In genomic region chr12:85263190-85263589, GRCm38 (mm10) we compare ENCODE assay signal across 17 mouse cellular contexts. TPM values are rescaled to one million over a fixed set of nuclear protein-coding genes. Genes with fewer than 3 reads are reported as not detected.
DNase-seq lines count a peak whose midpoint lies in the region; ATAC-seq lines count a peak whose summit lies in the region.
"Had no signal": no experiment of that assay in that cellular context is flagged by ENCODE, and none has a peak within 500 bp of the region (broad histone marks: within the 10 kb centered on the region; RNA-seq: fewer than 3 reads in every experiment).

No protein-coding gene starts in this region.

- no peak overlapping the region for H3K4me2 ChIP-seq in lung, embryonic 15.5 days
- H3K4me2 ChIP-seq in embryonic facial prominence, embryonic 13.5 days = no peak overlapping the region
- 0 out of 2 replicates have a peak overlapping the region, but pooled peaks have one; percentile 4 for H3K4me2 ChIP-seq in limb, embryonic 13.5 days (replicated peaks)
- H3K4me2 ChIP-seq: liver, embryonic 13.5 days; midbrain, embryonic 12.5 days had no signal

- no peaks in the 10 kb centered on the region for H3K36me3 ChIP-seq in lung, embryonic 15.5 days
- H3K36me3 ChIP-seq in embryonic facial prominence, embryonic 13.5 days = peaks cover 3% of the 10 kb centered on the region; the same call in 1 of the 2 replicates
- H3K36me3 ChIP-seq in limb, embryonic 13.5 days = peaks cover 8% of the 10 kb centered on the region
- peaks cover 11% of the 10 kb centered on the region for H3K36me3 ChIP-seq in forebrain, embryonic 10.5 days (replicated peaks)
- H3K36me3 ChIP-seq: liver, embryonic 13.5 days; midbrain, embryonic 12.5 days had no signal

- DNase-seq in frontal cortex, postnatal 25 days (ENCODE audit: low spot score in 2 of 2) = no peak
- DNase-seq in lung, postnatal 36 days = no peak
- DNase-seq in forebrain, embryonic 10.5 days (ENCODE audit: extremely low spot score, low spot score) = no peak
- DNase-seq: adrenal gland, postnatal 14 days; cerebellum, adult 9-11 months; gastrocnemius, postnatal 10 days; liver, embryonic 13.5 days; thymus, postnatal 36 days had no signal

- WGBS in lung, embryonic 15.5 days = 68% methylated on average over 5 of the region's 5 CpGs
- WGBS in embryonic facial prominence, embryonic 13.5 days = 65% methylated on average over 5 of the region's 5 CpGs
- 52% methylated on average over 5 of the region's 5 CpGs for WGBS in limb, embryonic 13.5 days
- 87% methylated on average over 5 of the region's 5 CpGs for WGBS in forebrain, embryonic 10.5 days

- H3K9ac ChIP-seq in lung, embryonic 15.5 days = no peak overlapping the region
- no peak overlapping the region for H3K9ac ChIP-seq in embryonic facial prominence, embryonic 13.5 days
- H3K9ac ChIP-seq in limb, embryonic 13.5 days = no peak overlapping the region
- H3K9ac ChIP-seq: liver, embryonic 13.5 days; midbrain, embryonic 12.5 days had no signal

- peak overlapping the region; percentile 52; the same call in 1 of the 2 replicates for H3K27ac ChIP-seq in lung, embryonic 15.5 days
- H3K27ac ChIP-seq in embryonic facial prominence, embryonic 13.5 days = peak overlapping the region; percentile 79
- peak overlapping the region; percentile 78 for H3K27ac ChIP-seq in limb, embryonic 13.5 days
- no peak overlapping the region for H3K27ac ChIP-seq in forebrain, embryonic 10.5 days
- H3K27ac ChIP-seq: heart, embryonic 10.5 days; liver, embryonic 13.5 days; midbrain, embryonic 12.5 days had no signal

- ATAC-seq in frontal cortex, adult (ENCODE audit: low TSS enrichment) = peak; percentile 83
- ATAC-seq in lung, embryonic 15.5 days (ENCODE audit: borderline replicate concordance, extremely low read depth, low FRiP score, low TSS enrichment) = no peak
- no peak for ATAC-seq in embryonic facial prominence, embryonic 13.5 days (ENCODE audit: insufficient number of reproducible peaks, insufficient read depth, low FRiP score, low TSS enrichment, low read depth)
- ATAC-seq in limb, embryonic 13.5 days (ENCODE audit: low FRiP score, low read depth) = no peak
- no peak for ATAC-seq in megakaryocyte-erythroid progenitor cell, adult 5-6 weeks (replicated peaks; ENCODE audit: low FRiP score, low TSS enrichment, poor library complexity, severe bottlenecking)

- H3K27me3 ChIP-seq in lung, embryonic 15.5 days = no peaks in the 10 kb centered on the region
- H3K27me3 ChIP-seq in embryonic facial prominence, embryonic 13.5 days = no peaks in the 10 kb centered on the region
- no peaks in the 10 kb centered on the region for H3K27me3 ChIP-seq in limb, embryonic 13.5 days
- no peaks in the 10 kb centered on the region for H3K27me3 ChIP-seq in forebrain, embryonic 10.5 days (ENCODE audit: poor library complexity, severe bottlenecking)
- H3K27me3 ChIP-seq: CH12.LX; liver, embryonic 13.5 days; midbrain, embryonic 12.5 days had no signal

- H3K4me3 ChIP-seq in lung, embryonic 15.5 days = no peak overlapping the region
- H3K4me3 ChIP-seq in embryonic facial prominence, embryonic 13.5 days = no peak overlapping the region
- H3K4me3 ChIP-seq in limb, embryonic 13.5 days = no peak overlapping the region
- no peak overlapping the region for H3K4me3 ChIP-seq in forebrain, embryonic 10.5 days
- H3K4me3 ChIP-seq: heart, embryonic 10.5 days; liver, embryonic 13.5 days; midbrain, embryonic 12.5 days; myocyte had no signal

- no peaks in the 10 kb centered on the region for H3K9me3 ChIP-seq in lung, embryonic 15.5 days
- H3K9me3 ChIP-seq in embryonic facial prominence, embryonic 13.5 days = no peaks in the 10 kb centered on the region
- H3K9me3 ChIP-seq in limb, embryonic 13.5 days = peaks cover 8% of the 10 kb centered on the region
- no peaks in the 10 kb centered on the region for H3K9me3 ChIP-seq in forebrain, embryonic 10.5 days
- H3K9me3 ChIP-seq: heart, embryonic 10.5 days; liver, embryonic 13.5 days; midbrain, embryonic 12.5 days had no signal

- peaks cover 25% of the 10 kb centered on the region; the same call in 1 of the 2 replicates for H3K4me1 ChIP-seq in lung, embryonic 15.5 days
- peaks cover 34% of the 10 kb centered on the region for H3K4me1 ChIP-seq in embryonic facial prominence, embryonic 13.5 days
- peaks cover 29% of the 10 kb centered on the region for H3K4me1 ChIP-seq in limb, embryonic 13.5 days
- H3K4me1 ChIP-seq in forebrain, embryonic 10.5 days = peaks cover 5% of the 10 kb centered on the region; the same call in 1 of the 2 replicates
- H3K4me1 ChIP-seq: heart, embryonic 10.5 days had no signal

RNA-seq across cellular contexts. Expression of gene Mlh3, which starts 7.2 kb away (rescaled TPM):
- 8.1 and 9.3 TPM in 2 replicates for polyA plus RNA-seq in lung, embryonic 15.5 days (2015; fragmentation: Nextera tagmentation; extraction: Ambion mirVana)
- 9.2 and 9.8 TPM in 2 replicates for polyA plus RNA-seq in embryonic facial prominence, embryonic 13.5 days (2015; fragmentation: Nextera tagmentation; extraction: Ambion mirVana)
- polyA plus RNA-seq in limb, embryonic 13.5 days (2015; fragmentation: Nextera tagmentation; extraction: Ambion mirVana) = 10.0 and 10.8 TPM in 2 replicates
- 11.1 and 13.9 TPM in 2 replicates for total RNA-seq in megakaryocyte-erythroid progenitor cell, adult 5-6 weeks (2014; fragmentation: Nextera tagmentation)
- 6.8 and 12.3 TPM in 2 replicates for total RNA-seq in megakaryocyte-erythroid progenitor cell, adult 5-6 weeks (2017)
- polyA plus RNA-seq in forebrain, embryonic 10.5 days (2016; fragmentation: Nextera tagmentation; extraction: Ambion mirVana) = 8.7 and 9.4 TPM in 2 replicates

RNA-seq across cellular contexts. Expression of gene Acyp1, which starts 25.0 kb away (rescaled TPM):
- 53.8 and 55.5 TPM in 2 replicates for polyA plus RNA-seq in lung, embryonic 15.5 days (2015; fragmentation: Nextera tagmentation; extraction: Ambion mirVana)
- 43.2 and 45.4 TPM in 2 replicates for polyA plus RNA-seq in embryonic facial prominence, embryonic 13.5 days (2015; fragmentation: Nextera tagmentation; extraction: Ambion mirVana)
- polyA plus RNA-seq in limb, embryonic 13.5 days (2015; fragmentation: Nextera tagmentation; extraction: Ambion mirVana) = 44.8 and 48.4 TPM in 2 replicates
- total RNA-seq in megakaryocyte-erythroid progenitor cell, adult 5-6 weeks (2014; fragmentation: Nextera tagmentation) = 92.9 and 101 TPM in 2 replicates
- 33.1 and 110 TPM in 2 replicates for total RNA-seq in megakaryocyte-erythroid progenitor cell, adult 5-6 weeks (2017)
- polyA plus RNA-seq in forebrain, embryonic 10.5 days (2016; fragmentation: Nextera tagmentation; extraction: Ambion mirVana) = 50.7 and 53.4 TPM in 2 replicates

RNA-seq across cellular contexts. Expression of gene Zc2hc1c, which starts 25.2 kb away (rescaled TPM):
- 1.7 TPM in 2 replicates for polyA plus RNA-seq in lung, embryonic 15.5 days (2015; fragmentation: Nextera tagmentation; extraction: Ambion mirVana)
- polyA plus RNA-seq in embryonic facial prominence, embryonic 13.5 days (2015; fragmentation: Nextera tagmentation; extraction: Ambion mirVana) = 0.70 and 0.87 TPM in 2 replicates
- 1.0 and 1.2 TPM in 2 replicates for polyA plus RNA-seq in limb, embryonic 13.5 days (2015; fragmentation: Nextera tagmentation; extraction: Ambion mirVana)
- total RNA-seq in megakaryocyte-erythroid progenitor cell, adult 5-6 weeks (2014; fragmentation: Nextera tagmentation) = 0.47 TPM in 1 of 2 replicates, not detected in the other
- not detected in 2 replicates for total RNA-seq in megakaryocyte-erythroid progenitor cell, adult 5-6 weeks (2017)
- polyA plus RNA-seq in forebrain, embryonic 10.5 days (2016; fragmentation: Nextera tagmentation; extraction: Ambion mirVana) = 1.3 and 1.7 TPM in 2 replicates

RNA-seq across cellular contexts. Expression of gene Eif2b2, which starts 43.9 kb away (rescaled TPM):
- 88.2 and 94.9 TPM in 2 replicates for polyA plus RNA-seq in lung, embryonic 15.5 days (2015; fragmentation: Nextera tagmentation; extraction: Ambion mirVana)
- polyA plus RNA-seq in embryonic facial prominence, embryonic 13.5 days (2015; fragmentation: Nextera tagmentation; extraction: Ambion mirVana) = 73.2 and 81.1 TPM in 2 replicates
- 78.3 and 79.9 TPM in 2 replicates for polyA plus RNA-seq in limb, embryonic 13.5 days (2015; fragmentation: Nextera tagmentation; extraction: Ambion mirVana)
- 95.6 and 101 TPM in 2 replicates for total RNA-seq in megakaryocyte-erythroid progenitor cell, adult 5-6 weeks (2014; fragmentation: Nextera tagmentation)
- total RNA-seq in megakaryocyte-erythroid progenitor cell, adult 5-6 weeks (2017) = 64.2 and 72.2 TPM in 2 replicates
- polyA plus RNA-seq in forebrain, embryonic 10.5 days (2016; fragmentation: Nextera tagmentation; extraction: Ambion mirVana) = 123 and 129 TPM in 2 replicates
